Mouse (Mus musculus) CH12.LX (cell line): ENCODE data around the gene Olfr317. TPM values are rescaled to one million over a fixed set of nuclear protein-coding genes. Genes with fewer than 3 reads are reported as not detected.
"Not testable (repeated sequence)": the region's sequence is repeated elsewhere in the genome, so short reads cannot be mapped to it uniquely, and the experiment has no call there.

Experiments used
- DNase-seq: peaks from one replicate; pipeline ENCODE4 v3.0.0-alpha.2; 2013; ENCODE audit errors: extremely low read depth
- H3K27ac ChIP-seq: 2 replicates; pipeline ENCODE4 v1.5.1; 2012; ENCODE audit warnings: low read depth, mild to moderate bottlenecking, control low read depth, moderate library complexity; ENCODE audit not compliant: insufficient read depth
- H3K27me3 ChIP-seq: replicated peaks from 2 replicates; pipeline ENCODE3; 2012; ENCODE audit warnings: inconsistent platforms
- H3K36me3 ChIP-seq, 2 experiments: replicated peaks in 1 of 2; 2 replicates each; pipeline versions ENCODE3 to v1.6.1; 2012; ENCODE audit warnings: inconsistent platforms in 1 of 2, low read length in 1 of 2, mild to moderate bottlenecking in 1 of 2, mixed read lengths in 1 of 2, moderate library complexity in 1 of 2; ENCODE audit not compliant: control insufficient read depth in 1 of 2, insufficient read depth in 1 of 2
- H3K4me1 ChIP-seq, 2 experiments: 2 replicates each; pipeline ENCODE4 v1.6.1; 2012; ENCODE audit warnings: inconsistent platforms in 1 of 2, moderate library complexity in 1 of 2; ENCODE audit not compliant: insufficient read depth in 2 of 2, control insufficient read depth in 1 of 2
- H3K4me2 ChIP-seq: 2 replicates; pipeline ENCODE4 v1.6.1; 2012; ENCODE audit warnings: low read depth, mild to moderate bottlenecking, control low read depth; ENCODE audit not compliant: poor library complexity, insufficient read depth, severe bottlenecking
- H3K4me3 ChIP-seq, 3 experiments: fragments of 150-350 bp in 1 of 3; sonication (generic) in 1 of 3; replicated peaks in 1 of 3; 2 replicates each; pipeline versions ENCODE3 to v1.5.1; 2011 to 2012; ENCODE audit warnings: low read depth in 2 of 3, low read length in 2 of 3, mild to moderate bottlenecking in 2 of 3, moderate library complexity in 2 of 3, control low read depth in 1 of 3, improper control_type of control experiment in 1 of 3, inconsistent platforms in 1 of 3, mixed read lengths in 1 of 3; ENCODE audit not compliant: poor library complexity in 1 of 3
- H3K79me2 ChIP-seq: replicated peaks from 2 replicates; pipeline ENCODE4 v1.6.1; 2012; ENCODE audit warnings: mild to moderate bottlenecking, moderate library complexity; ENCODE audit not compliant: control insufficient read depth, poor library complexity, insufficient read depth, severe bottlenecking; ENCODE audit errors: extremely low read depth
- H3K9ac ChIP-seq: 2 replicates; pipeline ENCODE4 v1.6.1; 2012; ENCODE audit warnings: low read depth, mild to moderate bottlenecking, control low read depth, moderate library complexity; ENCODE audit not compliant: insufficient read depth
- H3K9me3 ChIP-seq: replicated peaks from 2 replicates; pipeline ENCODE3; 2012; ENCODE audit warnings: low read length, inconsistent platforms, mixed read lengths
- ETS1 ChIP-seq: conservative IDR thresholded peaks from 2 replicates; pipeline ENCODE4 v1.6.1; 2012; ENCODE audit warnings: low read depth, mild to moderate bottlenecking, inconsistent platforms, low read length, improper control_type of control experiment, moderate library complexity
- HCFC1 ChIP-seq: IDR thresholded peaks from 2 replicates; pipeline ENCODE4 v1.6.1; 2012; ENCODE audit warnings: low read depth, mild to moderate bottlenecking, inconsistent platforms, low read length, improper control_type of control experiment
- IRF4 ChIP-seq: IDR thresholded peaks from 2 replicates; pipeline ENCODE4 v1.6.1; 2014; ENCODE audit warnings: low read depth, mild to moderate bottlenecking, inconsistent platforms, low read length, improper control_type of control experiment
- MAFK ChIP-seq: IDR thresholded peaks from 2 replicates; pipeline ENCODE4 v1.6.1; 2011; ENCODE audit warnings: low read length, improper control_type of control experiment; ENCODE audit not compliant: insufficient replicate concordance
- MAZ ChIP-seq: IDR thresholded peaks from 2 replicates; pipeline ENCODE4 v1.6.1; 2012; ENCODE audit warnings: low read depth, mild to moderate bottlenecking, inconsistent platforms, low read length, improper control_type of control experiment, moderate library complexity
- RCOR1 ChIP-seq: conservative IDR thresholded peaks from 2 replicates; pipeline ENCODE4 v1.6.1; 2012; ENCODE audit warnings: low read depth, mild to moderate bottlenecking, inconsistent platforms, low read length, improper control_type of control experiment
- TBP ChIP-seq: conservative IDR thresholded peaks from 2 replicates; pipeline ENCODE4 v1.6.1; 2011; ENCODE audit warnings: low read depth, low read length, improper control_type of control experiment
- UBTF ChIP-seq: IDR thresholded peaks from 2 replicates; pipeline ENCODE4 v1.6.1; 2012; ENCODE audit warnings: low read depth, mild to moderate bottlenecking, inconsistent platforms, low read length, improper control_type of control experiment, moderate library complexity
- USF1 ChIP-seq: IDR thresholded peaks from 2 replicates; pipeline ENCODE4 v1.6.1; 2014; ENCODE audit warnings: low read depth, mild to moderate bottlenecking, inconsistent platforms, low read length, improper control_type of control experiment
- USF2 ChIP-seq: conservative IDR thresholded peaks from 2 replicates; pipeline ENCODE4 v1.6.1; 2011; ENCODE audit warnings: low read depth, low read length, improper control_type of control experiment
- ZC3H11A ChIP-seq: IDR thresholded peaks from 2 replicates; pipeline ENCODE4 v1.6.1; 2012; ENCODE audit warnings: low read depth, mild to moderate bottlenecking, inconsistent platforms, low read length, improper control_type of control experiment
- ZNF384 ChIP-seq: IDR thresholded peaks from 2 replicates; pipeline ENCODE4 v1.6.1; 2012; ENCODE audit warnings: low read depth, low read length, improper control_type of control experiment, inconsistent platforms
- dilution Hi-C: fragments of 300-500 bp; cut with MboI; formaldehyde crosslinking; loops from 2 replicates; pipeline ENCODE4 v1.14.3; 2020; ENCODE audit warnings: low sequenced_read_pairs; ENCODE audit not compliant: extremely low pct_unique_long_range_greater_than_20kb, extremely low pct_ligation_motif_present
- in situ Hi-C: fragments of 300-500 bp; cut with MboI; formaldehyde crosslinking; loops from 3 replicates; pipeline ENCODE4 v1.14.3; 2019; ENCODE audit warnings: low sequenced_read_pairs, low pct_ligation_motif_present, low pct_unique_long_range_greater_than_20kb, mixed read lengths
- polyA plus RNA-seq: library from polyadenylated mRNA; unstranded; fragments of >175 nt; gene quantifications from 2 replicates; pipeline ENCODE4 v1.2.1, GENCODE M21; 2012; ENCODE audit warnings: low read depth; ENCODE audit not compliant: insufficient read length
- total RNA-seq, 2 experiments: library from RNA; depleted of rRNA; stranded (reverse); fragments of 300-350 nt in 1 of 2; fragments of >200 nt in 1 of 2; gene quantifications; 2 replicates each; pipeline ENCODE4 v1.2.3; 2012 to 2014

Olfr317 gene
- total and polyA plus RNA-seq, 3 experiments: not detected

DNA sequence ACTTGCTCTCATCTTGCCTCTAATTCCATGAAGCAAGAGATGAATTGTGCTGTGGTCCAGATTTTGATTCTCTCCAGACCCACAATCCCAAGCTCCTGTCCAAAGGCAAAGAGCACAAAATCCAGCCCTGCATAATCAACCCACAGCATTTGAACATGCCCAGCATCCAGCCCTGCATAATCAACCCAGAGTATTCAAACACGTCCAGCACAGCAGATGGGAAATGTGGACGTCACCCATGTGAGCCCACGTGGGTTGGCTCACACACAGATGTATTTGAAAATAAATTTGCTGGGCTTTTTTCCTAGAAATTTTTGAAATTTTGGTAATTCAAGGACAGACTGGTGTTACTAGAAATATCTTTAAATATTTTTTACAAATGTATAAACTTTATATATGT lies 5.6 kb downstream of the Olfr317 start:
- Histone ChIP-seq H3K27me3 (peaks cover 53% of the 10 kb centered on the region), H3K4me2 (no peak overlapping the region), H3K79me2 (no peaks in the 10 kb centered on the region), H3K27ac (no peak overlapping the region), H3K36me3 (no peaks in the 10 kb centered on the region), H3K9ac (no peak overlapping the region), H3K9me3 (no peaks in the 10 kb centered on the region), H3K4me3 (no peak overlapping the region), H3K4me1 (no peaks in the 10 kb centered on the region)
- DNase-seq: no peak
- dilution Hi-C loops: no loop called here
- TF ChIP-seq MAFK (no peak), ETS1 (no peak), USF2 (no peak), HCFC1 (no peak), MAZ (no peak), UBTF (no peak), IRF4 (no peak), RCOR1 (no peak), USF1 (no peak)
- in situ Hi-C loops: no loop called here

DNA sequence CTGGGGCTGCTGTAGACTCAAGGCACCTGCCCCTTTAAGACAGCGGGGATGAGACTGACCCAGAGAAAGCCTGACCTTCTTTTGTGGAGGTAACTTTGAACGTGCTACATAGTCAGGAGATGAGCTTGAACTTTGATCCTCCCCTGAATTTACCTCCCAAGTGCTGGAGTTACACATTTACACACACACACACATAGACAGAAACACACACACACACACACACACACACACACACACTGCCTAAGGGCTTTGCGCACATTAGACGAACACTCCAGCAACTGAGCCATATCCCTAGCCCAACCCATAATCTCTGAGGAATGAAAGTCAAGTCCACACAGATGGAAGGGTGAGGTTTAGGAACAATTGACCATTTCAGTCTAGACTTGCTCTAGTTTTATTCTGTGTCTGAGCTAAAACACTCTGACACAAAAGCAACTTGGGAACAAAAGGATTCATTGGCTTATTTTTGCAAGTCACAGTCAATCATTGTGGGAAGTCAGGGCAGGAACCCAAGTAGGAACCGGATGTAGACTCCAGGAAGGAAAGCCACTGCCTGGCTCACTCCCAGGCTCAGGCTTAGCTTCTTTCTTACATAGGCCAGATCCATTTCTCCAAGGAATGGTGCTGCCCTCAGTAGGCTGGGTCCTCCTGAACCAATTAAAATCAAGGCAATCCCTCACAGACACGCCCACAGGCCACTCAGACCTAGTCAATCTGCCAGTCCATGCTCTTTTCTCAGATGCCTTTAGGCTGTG lies 10.9 kb downstream of the Olfr317 start:
- in situ Hi-C loops, dilution Hi-C loops, H3K79me2 ChIP-seq: not testable (repeated sequence)

DNA sequence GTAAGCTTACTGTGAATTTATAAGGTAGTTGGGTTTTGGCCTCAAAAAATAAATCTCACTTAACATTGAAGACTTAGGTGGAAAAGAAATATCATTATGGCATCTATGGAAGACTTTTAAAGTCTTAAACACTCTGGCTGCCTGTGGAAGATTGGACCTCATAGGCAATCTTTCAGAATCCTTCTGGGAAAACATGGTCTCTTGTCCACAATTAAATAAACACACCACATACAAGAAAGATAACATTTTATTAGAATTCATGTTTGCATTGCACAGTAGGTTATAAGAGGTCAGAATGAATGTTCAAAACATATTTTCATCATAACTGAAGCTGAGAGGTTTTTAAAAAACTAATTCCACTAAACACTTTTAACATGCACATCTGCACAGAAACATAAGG lies 15.1 kb downstream of the Olfr317 start, which contains the start of gene Olfr318:
Gene Olfr318, minus strand, starts transcription at position 101 of the 400 bp plus-strand sequence.
- TF ChIP-seq ZC3H11A (no peak), TBP (no peak), ETS1 (no peak), ZNF384 (no peak)
- H3K79me2 ChIP-seq: no peaks in the 10 kb centered on the region
- dilution Hi-C loops (no loop called here), in situ Hi-C loops (no loop called here)
- H3K9me3 ChIP-seq: peaks cover 2% of the 10 kb centered on the region
- H3K27ac ChIP-seq: no peak within 1 kb of the TSS
- H3K27me3 ChIP-seq: peaks cover 48% of the 10 kb centered on the region
- DNase-seq: no peak
- no peaks in the 10 kb centered on the region for H3K36me3 ChIP-seq
- H3K4me2 ChIP-seq: no peak within 1 kb of the TSS
- H3K9ac ChIP-seq: no peak within 1 kb of the TSS
- H3K4me1 ChIP-seq: no peaks in the 10 kb centered on the region
- no peak within 1 kb of the TSS for H3K4me3 ChIP-seq

More for the DNA sequence above, 10.9 kb downstream of the Olfr317 start:
- not testable (repeated sequence) for DNase-seq, H3K9me3 ChIP-seq, H3K9ac ChIP-seq, H3K4me2 ChIP-seq, H3K27ac ChIP-seq, H3K36me3 ChIP-seq, H3K4me3 ChIP-seq, H3K4me1 ChIP-seq
- peaks cover 43% of the 10 kb centered on the region for H3K27me3 ChIP-seq
